Mouse (Mus musculus) myocyte (in vitro differentiated cells): ENCODE results near the gene Tnni2. TPM values are rescaled to one million over a fixed set of nuclear protein-coding genes. Genes with fewer than 3 reads are reported as not detected.
"Not testable (repeated sequence)": the region's sequence is repeated elsewhere in the genome, so short reads cannot be mapped to it uniquely, and the experiment has no call there.

Experiments
- H3K27me3 ChIP-seq: one replicate; pipeline ENCODE4 v1.6.1; 2011; ENCODE audit not compliant: control insufficient read depth, insufficient read depth, insufficient read length
- H3K36me3 ChIP-seq: one replicate; pipeline ENCODE4 v1.6.1; 2011; ENCODE audit not compliant: control insufficient read depth, insufficient read depth
- H3K4me2 ChIP-seq: one replicate; pipeline ENCODE4 v1.6.1; 2011; ENCODE audit warnings: low read depth, control low read depth
- H3K4me3 ChIP-seq: one replicate; pipeline ENCODE4 v1.5.1; 2011; ENCODE audit warnings: mild to moderate bottlenecking, control low read depth, moderate library complexity
- H3K79me2 ChIP-seq: one replicate; pipeline ENCODE4 v1.6.1; 2011; ENCODE audit not compliant: control insufficient read depth, insufficient read depth
- H3ac ChIP-seq: one replicate; pipeline ENCODE4 v1.6.1; 2011; ENCODE audit not compliant: control insufficient read depth, insufficient read length
- CEBPB ChIP-seq: IDR thresholded peaks from 2 replicates; pipeline ENCODE4 v1.6.1; 2011; ENCODE audit warnings: mild to moderate bottlenecking, moderate library complexity; ENCODE audit not compliant: poor library complexity, insufficient read depth, severe bottlenecking
- E2F4 ChIP-seq: IDR thresholded peaks from one replicate; pipeline ENCODE4 v1.6.1; 2011; ENCODE audit warnings: mild to moderate bottlenecking, control low read depth, moderate library complexity; ENCODE audit not compliant: insufficient read depth
- MAX ChIP-seq: IDR thresholded peaks from one replicate; pipeline ENCODE4 v1.6.1; 2011; ENCODE audit warnings: low read depth, mild to moderate bottlenecking, control low read depth
- MYOD1 ChIP-seq, 3 experiments: IDR thresholded peaks; one replicate each; pipeline ENCODE4 v1.6.1; 2011; ENCODE audit warnings: control low read depth in 2 of 3, low read depth in 2 of 3, mild to moderate bottlenecking in 2 of 3, moderate library complexity in 1 of 3; ENCODE audit not compliant: insufficient read length in 2 of 3, control insufficient read depth in 1 of 3
- MYOG ChIP-seq, 3 experiments: IDR thresholded peaks; one replicate each; pipeline ENCODE4 v1.6.1; 2011; ENCODE audit warnings: control low read depth in 2 of 3, low read depth in 2 of 3, mild to moderate bottlenecking in 2 of 3; ENCODE audit not compliant: insufficient read length in 2 of 3, control insufficient read depth in 1 of 3, insufficient read depth in 1 of 3
- POLR2A ChIP-seq: IDR thresholded peaks from one replicate; pipeline ENCODE4 v1.6.1; 2011; ENCODE audit warnings: low read depth, mild to moderate bottlenecking, control low read depth, moderate library complexity; ENCODE audit not compliant: insufficient read length
- POLR2AphosphoS2 ChIP-seq: IDR thresholded peaks from one replicate; pipeline ENCODE4 v1.6.1; 2011; ENCODE audit warnings: low read depth, control low read depth; ENCODE audit not compliant: insufficient read length
- REST ChIP-seq: IDR thresholded peaks from one replicate; pipeline ENCODE4 v1.6.1; 2011; ENCODE audit warnings: mild to moderate bottlenecking, control low read depth, moderate library complexity; ENCODE audit not compliant: insufficient read depth, insufficient read length
- SRF ChIP-seq: IDR thresholded peaks from one replicate; pipeline ENCODE4 v1.6.1; 2011; ENCODE audit warnings: low read depth; ENCODE audit not compliant: control insufficient read depth, insufficient read length
- TCF12 ChIP-seq: IDR thresholded peaks from one replicate; pipeline ENCODE4 v1.6.1; 2011; ENCODE audit warnings: mild to moderate bottlenecking, control low read depth; ENCODE audit not compliant: poor library complexity, insufficient read depth, severe bottlenecking
- TCF3 ChIP-seq: IDR thresholded peaks from one replicate; pipeline ENCODE4 v1.6.1; 2011; ENCODE audit warnings: low read depth, control low read depth; ENCODE audit not compliant: insufficient read length
- USF1 ChIP-seq: IDR thresholded peaks from one replicate; pipeline ENCODE4 v1.6.1; 2011; ENCODE audit warnings: low read depth, mild to moderate bottlenecking, control low read depth, moderate library complexity
- polyA plus RNA-seq: library from polyadenylated mRNA; unstranded; fragments of >200 nt; fragmentation: generic; extraction: Trizol; gene quantifications from one replicate; pipeline ENCODE4 v1.2.1, GENCODE M21; 2012; ENCODE audit warnings: missing spikeins

Gene Tnni2
- polyA plus RNA-seq, 1 experiment, result 3,238 TPM

GRCm38 (mm10) chr7:142403591-142403990 lies 38.0 kb upstream of the Tnni2 start:
- H3K4me3 ChIP-seq, result no peak overlapping the region
- no peaks in the 10 kb centered on the region for H3K27me3 ChIP-seq
- no peak for TF ChIP-seq REST
- TF ChIP-seq USF1, result no peak
- TF ChIP-seq CEBPB, result no peak
- no peak for TF ChIP-seq MAX
- no peak for TF ChIP-seq TCF3
- TF ChIP-seq E2F4, result no peak
- TF ChIP-seq SRF, result no peak
- no peak for TF ChIP-seq MYOD1 (IDR thresholded peaks at IDR 0.05; ENCODE audit: control insufficient read depth in 1 of 3, insufficient read length in 2 of 3, low read depth in 2 of 3)
- TF ChIP-seq TCF12, result no peak
- no peak for TF ChIP-seq POLR2A
- TF ChIP-seq POLR2AphosphoS2, result no peak
- no peak for TF ChIP-seq MYOG (IDR thresholded peaks at IDR 0.05; ENCODE audit: control insufficient read depth in 1 of 3, insufficient read depth in 1 of 3, insufficient read length in 2 of 3, low read depth in 2 of 3)
- H3ac ChIP-seq, result no peak overlapping the region
- H3K36me3 ChIP-seq, result no peaks in the 10 kb centered on the region
- H3K79me2 ChIP-seq, result no peaks in the 10 kb centered on the region
- no peak overlapping the region for H3K4me2 ChIP-seq

DNA sequence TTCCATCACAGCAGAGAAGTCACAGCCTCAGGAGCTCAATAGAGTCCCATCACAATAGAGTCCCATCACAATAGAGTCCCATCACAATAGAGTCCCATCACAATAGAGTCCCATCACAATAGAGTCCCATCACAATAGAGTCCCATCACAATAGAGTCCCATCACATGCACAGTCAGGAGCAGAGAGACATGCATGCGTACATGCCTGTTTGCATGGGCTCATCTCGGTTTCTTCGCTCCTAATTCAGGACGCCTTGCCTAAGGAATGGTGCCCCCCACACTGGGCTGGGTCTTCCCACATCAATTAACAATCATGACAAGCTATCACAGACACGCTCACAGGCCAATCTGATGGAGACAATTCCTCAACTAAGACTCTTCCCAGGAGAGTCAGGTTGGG lies 36.5 kb upstream of the Tnni2 start:
- H3ac ChIP-seq, H3K27me3 ChIP-seq, H3K4me3 ChIP-seq, H3K79me2 ChIP-seq, H3K4me2 ChIP-seq, H3K36me3 ChIP-seq: not testable (repeated sequence)

GRCm38 (mm10) chr7:142407935-142408334 lies 33.7 kb upstream of the Tnni2 start:
- H3K4me3 ChIP-seq, result no peak overlapping the region
- H3ac ChIP-seq, result no peak overlapping the region
- H3K36me3 ChIP-seq, result no peaks in the 10 kb centered on the region
- TF ChIP-seq POLR2AphosphoS2, result no peak
- no peak overlapping the region for H3K4me2 ChIP-seq
- no peaks in the 10 kb centered on the region for H3K27me3 ChIP-seq
- H3K79me2 ChIP-seq, result no peaks in the 10 kb centered on the region

DNA sequence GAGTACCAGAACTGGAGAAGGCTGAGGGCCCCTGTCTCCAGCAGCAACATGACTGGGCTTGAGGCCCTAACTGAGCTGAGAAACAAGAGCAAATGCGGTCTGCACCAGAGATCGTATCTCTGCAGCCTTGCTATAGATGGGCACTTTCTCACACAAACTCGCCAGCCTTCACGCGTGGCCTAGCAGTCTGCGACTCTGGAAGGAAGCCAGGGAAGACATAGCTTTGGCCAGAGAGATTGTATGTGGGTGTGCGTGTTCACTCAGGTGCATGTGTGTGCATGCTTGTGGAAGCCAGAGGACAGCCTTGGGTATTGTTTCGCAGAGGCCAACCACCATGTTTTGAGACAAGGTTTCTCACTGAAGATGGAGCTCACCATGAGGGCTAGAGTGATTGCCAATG lies 32.9 kb upstream of the Tnni2 start:
- no peak overlapping the region for H3K4me3 ChIP-seq
- TF ChIP-seq E2F4, result no peak
- TF ChIP-seq MYOG (IDR thresholded peaks at IDR 0.05; ENCODE audit: control insufficient read depth in 1 of 3, insufficient read depth in 1 of 3, insufficient read length in 2 of 3, low read depth in 2 of 3), result no peak
- TF ChIP-seq TCF12, result no peak
- TF ChIP-seq REST, result no peak
- TF ChIP-seq POLR2AphosphoS2, result no peak
- TF ChIP-seq MAX, result no peak
- no peak for TF ChIP-seq TCF3
- TF ChIP-seq USF1, result no peak
- TF ChIP-seq SRF, result no peak
- no peak for TF ChIP-seq MYOD1 (IDR thresholded peaks at IDR 0.05; ENCODE audit: control insufficient read depth in 1 of 3, insufficient read length in 2 of 3, low read depth in 2 of 3)
- no peak for TF ChIP-seq CEBPB
- no peak for TF ChIP-seq POLR2A
- H3ac ChIP-seq, result no peak overlapping the region
- H3K79me2 ChIP-seq, result no peaks in the 10 kb centered on the region
- H3K4me2 ChIP-seq, result no peak overlapping the region
- H3K36me3 ChIP-seq, result no peaks in the 10 kb centered on the region
- H3K27me3 ChIP-seq, result no peaks in the 10 kb centered on the region

DNA sequence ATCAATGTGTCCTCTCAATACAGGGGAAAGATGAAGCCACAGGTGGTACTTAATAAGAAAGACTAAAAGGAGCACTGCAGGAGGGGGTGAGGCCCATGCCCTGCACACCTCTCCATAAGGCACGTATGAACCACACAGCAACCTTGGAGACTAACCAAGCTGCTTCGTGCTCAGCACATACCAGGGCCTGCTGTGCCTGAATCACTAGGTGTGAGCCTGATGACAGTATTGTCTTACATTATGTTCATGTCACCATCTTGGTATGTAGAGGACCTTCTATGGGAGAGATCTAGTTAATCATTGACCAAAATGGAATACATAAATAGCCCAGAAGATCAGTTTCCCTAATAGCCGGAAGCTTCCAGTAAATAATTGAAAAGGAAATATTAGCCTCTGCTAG lies 32.0 kb upstream of the Tnni2 start:
- TF ChIP-seq POLR2A, result no peak
- no peak for TF ChIP-seq TCF3
- TF ChIP-seq CEBPB, result no peak
- no peak for TF ChIP-seq SRF
- TF ChIP-seq E2F4, result no peak
- no peak for TF ChIP-seq TCF12
- no peak overlapping the region for H3K4me3 ChIP-seq
- H3K79me2 ChIP-seq, result no peaks in the 10 kb centered on the region
- no peak overlapping the region for H3ac ChIP-seq
- no peaks in the 10 kb centered on the region for H3K36me3 ChIP-seq
- no peak overlapping the region for H3K4me2 ChIP-seq
- no peaks in the 10 kb centered on the region for H3K27me3 ChIP-seq

- Histone ChIP-seq H3K79me2 (no peaks in the 10 kb centered on the region), H3K4me3 (no peak overlapping the region), H3K27me3 (no peaks in the 10 kb centered on the region), H3K4me2 (no peak overlapping the region), H3K36me3 (no peaks in the 10 kb centered on the region), H3ac (no peak overlapping the region)
- TF ChIP-seq SRF, result no peak
- no peak for TF ChIP-seq CEBPB
- TF ChIP-seq MYOD1 (IDR thresholded peaks at IDR 0.05; ENCODE audit: control insufficient read depth in 1 of 3, insufficient read length in 2 of 3, low read depth in 2 of 3), result no peak
- TF ChIP-seq TCF3, result no peak
- no peak for TF ChIP-seq REST
- no peak for TF ChIP-seq TCF12
- TF ChIP-seq MYOG (IDR thresholded peaks at IDR 0.05; ENCODE audit: control insufficient read depth in 1 of 3, insufficient read depth in 1 of 3, insufficient read length in 2 of 3, low read depth in 2 of 3), result no peak
- no peak for TF ChIP-seq E2F4
- TF ChIP-seq USF1, result no peak
- TF ChIP-seq MAX, result no peak
- no peak for TF ChIP-seq POLR2A
These were observed 28.3 kb upstream of the Tnni2 start for GRCm38 (mm10) chr7:142413285-142413684.
